Mouse (Mus musculus): ENCODE data around the gene Atp8a1. TPM values are rescaled to one million over a fixed set of nuclear protein-coding genes. Genes with fewer than 3 reads are reported as not detected.
A peak's percentile ranks its signal among the peaks of the same experiment; 100 is the strongest.

Atp8a1 gene
- total and polyA plus RNA-seq, 3 experiments, result 4.4 to 11.2 (median 5.5) TPM

DNA sequence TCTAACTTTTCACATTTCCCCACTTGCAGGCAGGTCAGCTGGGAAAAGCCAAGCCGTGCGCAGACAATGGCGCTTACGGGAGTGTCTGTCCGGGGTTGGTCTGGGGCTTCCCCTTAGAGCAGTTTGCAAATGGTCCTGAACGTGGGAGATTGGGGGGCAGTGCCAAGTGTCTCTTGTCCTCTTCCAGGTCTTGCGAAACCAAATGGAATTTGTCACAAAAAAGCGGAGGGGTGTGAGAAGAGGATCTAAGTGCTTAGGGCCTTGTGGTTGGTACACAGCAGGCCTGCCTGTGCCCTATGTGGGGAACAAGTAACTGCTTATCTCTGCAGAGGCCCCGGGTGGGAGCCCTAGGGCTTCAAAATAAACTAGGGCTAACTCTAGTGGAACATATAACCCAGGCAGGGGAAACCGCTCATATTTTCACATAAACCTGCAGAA is 213.4 kb downstream of the Atp8a1 start:
- dilution Hi-C loops (cut with MboI; ENCODE audit: extremely low pct_ligation_motif_present, extremely low pct_unique_long_range_greater_than_20kb, low sequenced_read_pairs) (no loop called here), in situ Hi-C loops (cut with MboI; ENCODE audit: low pct_ligation_motif_present, low pct_unique_long_range_greater_than_20kb, low sequenced_read_pairs) (no loop called here)
- peak; percentile 37 for DNase-seq (ENCODE audit: extremely low read depth)
- TF ChIP-seq RCOR1 (conservative IDR thresholded peaks at IDR 0.05; ENCODE audit: low read depth, low read length) (no peak), EP300 (IDR thresholded peaks at IDR 0.05; ENCODE audit: low read length) (no peak), TBP (conservative IDR thresholded peaks at IDR 0.05; ENCODE audit: low read depth, low read length) (0 out of 2 replicates have a peak, but pooled peaks have one; percentile 14)
- no peaks in the 10 kb centered on the region for H3K9me3 ChIP-seq (replicated peaks; ENCODE audit: low read length)
- peak overlapping the region; percentile 96 for H3K4me2 ChIP-seq (ENCODE audit: insufficient read depth, low read depth, poor library complexity, severe bottlenecking)
- no peaks in the 10 kb centered on the region for H3K27me3 ChIP-seq (replicated peaks)
- H3K27ac ChIP-seq (ENCODE audit: insufficient read depth, low read depth), result peak overlapping the region; percentile 24; the same call in 1 of the 2 replicates
- H3K4me3 ChIP-seq (replicated peaks in 1 of 3; ENCODE audit: low read depth in 2 of 3, low read length in 2 of 3, poor library complexity in 1 of 3), result no peak overlapping the region
- H3K36me3 ChIP-seq (replicated peaks in 1 of 2; ENCODE audit: control insufficient read depth in 1 of 2, insufficient read depth in 1 of 2, low read length in 1 of 2), result peaks cover 0 to 4% of the 10 kb centered on the region in 2 experiments
- peaks cover 4 to 18% of the 10 kb centered on the region in 2 experiments; a peak in 3 of 4 replicates for H3K4me1 ChIP-seq (ENCODE audit: control insufficient read depth in 1 of 2, insufficient read depth in 2 of 2)
- H3K9ac ChIP-seq (ENCODE audit: insufficient read depth, low read depth), result peak overlapping the region; percentile 42
- H3K79me2 ChIP-seq (replicated peaks; ENCODE audit: control insufficient read depth, extremely low read depth, insufficient read depth, poor library complexity, severe bottlenecking), result no peaks in the 10 kb centered on the region

DNA sequence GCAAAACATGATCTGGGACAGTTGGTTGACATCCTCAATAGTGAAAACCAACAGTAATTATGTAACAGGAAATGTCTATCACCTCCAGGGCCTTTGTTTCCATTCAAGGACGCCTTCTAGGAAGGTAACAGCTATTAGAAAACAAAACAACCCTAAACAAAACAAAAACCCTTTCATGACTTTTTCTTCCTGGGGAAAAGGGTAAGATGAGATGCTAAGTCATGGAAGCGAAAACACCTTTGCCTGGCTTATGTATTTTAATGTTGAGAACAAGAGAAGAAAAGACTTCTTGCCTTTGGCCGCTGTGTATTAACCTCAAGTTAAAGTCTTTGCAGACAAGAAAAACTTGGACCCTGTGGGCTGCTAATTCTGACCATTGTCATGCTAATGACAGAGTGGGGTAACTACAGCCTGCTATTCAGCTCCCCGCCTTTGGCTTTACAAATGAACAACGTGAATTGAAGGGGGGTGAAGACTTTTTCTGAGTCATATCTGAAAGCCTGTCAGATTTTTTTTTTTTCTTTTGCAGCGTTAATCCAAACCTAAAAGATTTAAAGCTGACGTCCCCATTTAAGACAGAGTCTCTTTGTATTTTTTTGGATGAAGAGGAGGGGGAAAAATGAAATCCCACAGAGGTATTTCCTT is 214.0 kb downstream of the Atp8a1 start:
- Histone ChIP-seq H3K36me3 (replicated peaks in 1 of 2; ENCODE audit: control insufficient read depth in 1 of 2, insufficient read depth in 1 of 2, low read length in 1 of 2) (peaks cover 0 to 5% of the 10 kb centered on the region in 2 experiments), H3K4me1 (ENCODE audit: control insufficient read depth in 1 of 2, insufficient read depth in 2 of 2) (peaks cover 4 to 21% of the 10 kb centered on the region in 2 experiments; a peak in 3 of 4 replicates), H3K27ac (ENCODE audit: insufficient read depth, low read depth) (no peak overlapping the region), H3K9ac (ENCODE audit: insufficient read depth, low read depth) (peak overlapping the region; percentile 19; the same call in 1 of the 2 replicates), H3K27me3 (replicated peaks) (no peaks in the 10 kb centered on the region), H3K79me2 (replicated peaks; ENCODE audit: control insufficient read depth, extremely low read depth, insufficient read depth, poor library complexity, severe bottlenecking) (no peaks in the 10 kb centered on the region), H3K4me2 (ENCODE audit: insufficient read depth, low read depth, poor library complexity, severe bottlenecking) (peak overlapping the region; percentile 96), H3K9me3 (replicated peaks; ENCODE audit: low read length) (no peaks in the 10 kb centered on the region), H3K4me3 (replicated peaks in 1 of 3; ENCODE audit: low read depth in 2 of 3, low read length in 2 of 3, poor library complexity in 1 of 3) (no peak overlapping the region)
- in situ Hi-C loops (cut with MboI; ENCODE audit: low pct_ligation_motif_present, low pct_unique_long_range_greater_than_20kb, low sequenced_read_pairs), result no loop called here
- no peak for DNase-seq (ENCODE audit: extremely low read depth)
- dilution Hi-C loops (cut with MboI; ENCODE audit: extremely low pct_ligation_motif_present, extremely low pct_unique_long_range_greater_than_20kb, low sequenced_read_pairs), result no loop called here
- peak; percentile 56 for TF ChIP-seq IRF4 (IDR thresholded peaks at IDR 0.05; ENCODE audit: low read depth, low read length)
- no peak for TF ChIP-seq E2F4 (IDR thresholded peaks at IDR 0.05; ENCODE audit: insufficient replicate concordance, low read depth, low read length)
- no peak for TF ChIP-seq CHD1 (IDR thresholded peaks at IDR 0.05; ENCODE audit: low read depth, low read length)
- no peak for TF ChIP-seq EP300 (IDR thresholded peaks at IDR 0.05; ENCODE audit: low read length)
- TF ChIP-seq MXI1 (IDR thresholded peaks at IDR 0.05; ENCODE audit: low read depth, low read length), result 0 out of 2 replicates have a peak, but pooled peaks have one; percentile 34
- peak; percentile 89 for TF ChIP-seq ZNF384 (IDR thresholded peaks at IDR 0.05; ENCODE audit: low read depth, low read length)

GRCm38 (mm10) chr5:67631261-67631660 is 216.0 kb downstream of the Atp8a1 start:
- TF ChIP-seq MXI1 (IDR thresholded peaks at IDR 0.05; ENCODE audit: low read depth, low read length) (no peak), ZC3H11A (IDR thresholded peaks at IDR 0.05; ENCODE audit: low read depth, low read length) (no peak), MEF2A (IDR thresholded peaks at IDR 0.05; ENCODE audit: borderline replicate concordance, low read depth, low read length) (no peak), CTCF (conservative IDR thresholded peaks at IDR 0.05 in 1 of 2, IDR thresholded peaks at IDR 0.05 in 1 of 2; ENCODE audit: low read depth in 2 of 2, low read length in 2 of 2) (no peak), POLR2A (IDR thresholded peaks at IDR 0.05; ENCODE audit: low read depth, low read length) (no peak), NELFE (IDR thresholded peaks at IDR 0.05; ENCODE audit: low read depth, low read length) (no peak), UBTF (IDR thresholded peaks at IDR 0.05; ENCODE audit: low read depth, low read length) (no peak), JUN (IDR thresholded peaks at IDR 0.05; ENCODE audit: insufficient read depth, low read depth, low read length) (no peak), IRF4 (IDR thresholded peaks at IDR 0.05; ENCODE audit: low read depth, low read length) (no peak), MAFK (IDR thresholded peaks at IDR 0.05; ENCODE audit: insufficient replicate concordance, low read length) (no peak), GABPA (IDR thresholded peaks at IDR 0.05; ENCODE audit: insufficient replicate concordance, low read depth, low read length) (no peak), RCOR1 (conservative IDR thresholded peaks at IDR 0.05; ENCODE audit: low read depth, low read length) (no peak), ZMIZ1 (IDR thresholded peaks at IDR 0.05; ENCODE audit: low read depth, low read length) (no peak), CHD1 (IDR thresholded peaks at IDR 0.05; ENCODE audit: low read depth, low read length) (no peak)
- H3K4me1 ChIP-seq (ENCODE audit: control insufficient read depth in 1 of 2, insufficient read depth in 2 of 2), result peaks cover 4 to 35% of the 10 kb centered on the region in 2 experiments; a peak in 3 of 4 replicates
- H3K4me3 ChIP-seq (replicated peaks in 1 of 3; ENCODE audit: low read depth in 2 of 3, low read length in 2 of 3, poor library complexity in 1 of 3), result no peak overlapping the region
- no peak overlapping the region for H3K4me2 ChIP-seq (ENCODE audit: insufficient read depth, low read depth, poor library complexity, severe bottlenecking)
- no peaks in the 10 kb centered on the region for H3K27me3 ChIP-seq (replicated peaks)
- dilution Hi-C loops (cut with MboI; ENCODE audit: extremely low pct_ligation_motif_present, extremely low pct_unique_long_range_greater_than_20kb, low sequenced_read_pairs) (no loop called here), in situ Hi-C loops (cut with MboI; ENCODE audit: low pct_ligation_motif_present, low pct_unique_long_range_greater_than_20kb, low sequenced_read_pairs) (no loop called here)
- no peaks in the 10 kb centered on the region for H3K79me2 ChIP-seq (replicated peaks; ENCODE audit: control insufficient read depth, extremely low read depth, insufficient read depth, poor library complexity, severe bottlenecking)
- H3K9me3 ChIP-seq (replicated peaks; ENCODE audit: low read length), result no peaks in the 10 kb centered on the region
- no peak overlapping the region for H3K9ac ChIP-seq (ENCODE audit: insufficient read depth, low read depth)
- no peak for DNase-seq (ENCODE audit: extremely low read depth)
- H3K27ac ChIP-seq (ENCODE audit: insufficient read depth, low read depth), result no peak overlapping the region
- peaks cover 0 to 11% of the 10 kb centered on the region in 2 experiments for H3K36me3 ChIP-seq (replicated peaks in 1 of 2; ENCODE audit: control insufficient read depth in 1 of 2, insufficient read depth in 1 of 2, low read length in 1 of 2)

Measured in CH12.LX (cell line).